Mouse (Mus musculus) spleen, postnatal 4 days (tissue): ENCODE data around the gene Dnttip1.

Experiments used
- DNase-seq, 2 experiments: peaks; one replicate each; pipeline ENCODE4 v3.0.0; 2022; ENCODE audit warnings: low spot score in 2 of 2

Dnttip1 gene

GRCm38 (mm10) chr2:164754105-164754504, 8.3 kb downstream of the Dnttip1 start:
- no peak for DNase-seq

- no peak for DNase-seq
Measured at GRCm38 (mm10) chr2:164754800-164755199, 9.0 kb downstream of the Dnttip1 start.

DNA sequence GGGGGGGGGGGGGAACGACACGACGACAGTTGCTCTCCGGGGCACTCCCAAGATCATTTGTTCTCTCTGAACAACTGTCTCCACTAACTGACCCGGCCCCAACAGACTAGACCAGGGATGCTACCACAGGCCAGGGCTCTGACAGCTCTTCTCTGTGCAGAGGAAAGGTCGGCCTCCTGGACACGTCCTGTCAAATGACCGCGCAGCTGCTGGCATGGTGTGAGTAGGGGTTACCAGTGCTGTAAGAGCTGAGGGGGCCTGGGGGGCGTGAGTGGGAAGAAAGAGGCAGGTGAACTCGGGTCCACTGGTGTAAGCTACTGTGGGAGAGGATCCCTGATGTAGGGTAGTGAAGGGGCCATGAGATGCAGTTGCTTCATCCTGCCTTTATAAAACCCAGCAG, 12.1 kb downstream of the Dnttip1 start:
- no peak for DNase-seq

DNA sequence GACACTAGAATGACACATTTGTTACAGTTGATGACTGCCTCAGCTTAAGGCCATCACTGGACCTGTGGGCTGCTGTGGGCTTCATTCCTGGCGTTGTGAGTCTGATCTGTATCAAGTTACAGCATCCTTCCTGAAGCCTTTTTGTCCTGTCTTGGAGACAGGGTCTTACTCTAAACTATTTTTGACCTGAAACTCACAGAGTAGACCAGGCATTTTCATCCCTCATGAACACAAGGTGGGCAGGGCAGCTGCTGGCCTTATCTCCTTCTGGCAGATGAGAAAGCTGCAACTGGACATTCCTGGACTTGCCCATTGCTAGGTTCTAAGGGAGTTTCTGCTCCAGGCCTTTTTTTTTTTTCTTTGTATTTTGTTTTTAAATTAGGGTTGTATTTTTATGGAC, 12.9 kb downstream of the Dnttip1 start:
- peak; percentile 62 to 65 for DNase-seq

GRCm38 (mm10) chr2:164760059-164760833, 14.5 kb downstream of the Dnttip1 start:
- DNase-seq = peak; percentile 61 to 68

GRCm38 (mm10) chr2:164761502-164761901, 15.7 kb downstream of the Dnttip1 start:
- DNase-seq = peak; percentile 70 to 77

DNA sequence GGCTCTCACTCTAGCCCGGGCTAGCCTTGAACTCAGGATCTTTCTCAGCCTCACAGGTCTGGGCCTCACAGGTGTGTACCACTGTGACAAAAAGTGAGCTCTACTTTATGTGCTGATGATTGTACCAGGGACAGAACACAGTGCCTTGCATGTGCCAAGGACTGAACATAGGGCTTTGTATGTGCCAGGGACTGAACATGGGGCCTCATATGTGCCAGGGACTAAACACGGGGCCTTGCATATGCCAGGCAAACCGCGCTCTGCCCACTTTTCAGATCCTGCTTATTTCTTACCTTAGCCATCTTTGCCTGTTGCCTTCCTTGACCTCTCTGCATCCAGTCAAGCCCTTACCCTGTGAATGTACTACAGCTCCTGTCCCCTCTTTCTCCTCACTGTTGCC, 16.2 kb downstream of the Dnttip1 start:
- DNase-seq = peak in 1 of 2 experiments; percentile 64

DNA sequence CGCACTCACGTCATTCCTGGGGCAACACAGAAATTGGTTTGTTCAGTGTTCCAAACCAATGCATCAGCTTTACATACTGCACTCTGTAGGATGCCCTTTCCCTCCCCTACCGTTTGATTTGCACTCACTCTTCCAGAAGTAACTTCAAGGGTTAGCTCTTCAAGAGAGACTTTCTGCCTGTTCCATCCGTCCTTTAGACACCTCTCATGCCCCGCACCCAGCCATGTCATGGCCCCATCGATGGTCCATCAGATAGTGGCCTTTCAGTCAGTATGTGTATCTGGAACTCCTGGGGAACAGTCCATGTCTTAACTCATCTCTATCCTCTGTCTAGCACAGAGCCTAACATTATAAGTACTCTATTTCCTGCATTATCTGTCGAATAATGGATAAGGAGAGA, 16.8 kb downstream of the Dnttip1 start:
- no peak for DNase-seq

DNA sequence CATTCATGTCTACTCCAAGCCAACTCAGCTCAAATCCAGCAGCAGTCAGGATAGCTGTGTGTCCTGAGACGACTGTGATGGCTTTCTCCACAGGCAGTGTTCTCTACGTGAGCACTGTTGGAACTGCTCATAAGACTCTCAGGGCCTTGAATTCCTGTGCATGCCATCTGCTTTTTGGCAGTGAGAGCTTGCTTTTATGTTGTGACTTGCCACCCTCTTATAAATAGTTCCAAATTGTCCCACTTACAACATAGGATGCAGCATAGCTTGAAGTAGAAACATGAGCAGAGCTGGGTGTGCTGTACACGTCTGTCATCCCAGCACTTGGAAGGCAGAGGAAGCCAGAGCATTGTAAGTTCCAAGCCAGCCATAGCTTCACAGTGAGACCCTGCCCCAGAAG, 20.1 kb downstream of the Dnttip1 start:
- no peak for DNase-seq

DNA sequence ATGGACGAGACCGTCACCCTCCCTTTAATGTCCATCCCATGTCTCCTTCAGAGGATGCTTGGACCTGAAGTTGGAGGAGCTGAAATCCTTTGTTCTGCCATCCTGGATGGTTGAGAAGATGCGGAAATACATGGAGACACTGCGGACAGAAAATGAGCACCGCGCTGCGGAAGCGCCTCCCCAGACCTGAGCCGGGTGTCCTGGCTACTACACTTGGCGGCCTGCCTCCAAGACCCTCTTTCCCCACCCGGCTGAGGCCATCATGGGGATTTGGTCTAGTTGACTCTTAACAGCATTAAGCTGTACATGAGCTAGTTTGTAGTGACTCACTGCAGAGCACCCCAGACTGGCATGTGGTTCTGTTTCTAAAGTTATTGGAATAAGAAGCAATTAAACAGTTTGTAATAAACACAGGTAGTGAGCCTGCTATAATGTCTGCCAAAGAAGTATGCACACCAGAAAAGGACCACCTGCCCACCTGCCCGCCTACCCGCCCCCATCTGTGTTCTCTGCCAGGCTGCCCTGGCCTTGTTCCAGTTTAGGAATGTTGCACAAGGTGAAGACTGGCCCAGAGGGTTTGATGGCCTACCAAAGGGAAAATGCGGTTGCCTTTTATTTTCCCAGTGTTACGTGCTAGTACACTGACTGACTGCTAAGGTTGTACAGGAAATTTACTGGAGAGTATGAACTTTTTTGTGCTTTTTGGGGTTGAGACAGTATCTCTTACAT, 22.2 kb downstream of the Dnttip1 start:
- peak in 1 of 2 experiments; percentile 62 for DNase-seq

DNA sequence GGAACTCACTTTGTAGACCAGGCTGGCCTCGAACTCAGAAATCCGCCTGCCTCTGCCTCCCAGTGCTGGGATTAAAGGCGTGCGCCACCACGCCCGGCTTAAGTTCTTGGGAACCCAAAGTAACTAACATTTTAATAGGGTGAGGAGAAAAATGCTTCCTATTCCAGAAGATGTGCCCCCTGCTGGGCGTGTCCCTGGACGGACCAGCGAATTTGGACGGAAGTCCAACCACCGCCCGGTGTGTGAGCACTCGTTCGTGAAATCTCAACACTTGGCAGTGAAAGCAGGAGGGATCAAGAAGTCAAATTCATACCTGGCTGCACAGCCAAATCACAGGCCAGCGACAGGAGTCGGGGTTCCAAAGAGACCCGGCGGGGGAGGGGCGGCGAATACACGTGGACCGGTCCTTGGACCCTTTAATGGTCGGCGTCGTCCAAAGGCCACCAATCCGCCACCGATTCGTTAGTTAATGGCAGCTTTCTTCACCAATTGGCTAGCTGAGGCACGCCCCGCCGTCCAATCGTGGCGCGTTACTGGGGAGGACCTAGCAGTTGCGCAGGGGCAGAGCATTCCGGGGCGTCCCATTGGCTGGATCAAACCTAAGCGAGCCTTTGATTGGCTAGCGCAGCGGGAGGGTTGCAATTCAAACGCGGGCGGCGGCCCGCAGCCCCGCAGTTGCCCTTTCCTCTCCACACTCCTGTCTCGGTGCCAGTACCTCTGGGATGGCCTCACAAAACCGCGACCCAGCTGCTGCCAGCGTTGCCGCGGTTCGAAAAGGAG, 23.7 kb downstream of the Dnttip1 start, which contains the start of gene Ube2c:
Ube2c (plus strand) TSS at position 641 of the 780 bp plus-strand sequence.
- peak; percentile 98 for DNase-seq

DNA sequence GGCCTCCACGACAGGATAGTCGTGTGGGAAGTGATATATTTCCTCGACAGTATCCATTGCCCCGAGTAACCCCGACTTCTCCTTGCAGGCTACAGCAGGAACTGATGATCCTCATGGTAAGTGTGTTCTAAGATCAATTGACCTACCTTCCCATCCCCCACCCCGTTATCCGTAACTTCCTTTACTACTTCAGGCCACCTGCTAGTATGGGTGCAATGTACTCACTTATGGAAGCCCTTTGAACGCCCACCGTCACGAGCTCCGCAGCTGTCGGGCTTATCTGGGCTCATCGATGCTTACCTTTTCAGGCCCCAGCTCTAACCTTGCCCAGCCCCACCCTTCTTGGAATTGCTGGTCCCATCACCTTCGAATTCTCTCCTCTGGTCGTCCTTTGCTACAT, 24.5 kb downstream of the Dnttip1 start:
- peak in 1 of 2 experiments; percentile 62 for DNase-seq

- peak in 1 of 2 experiments; percentile 61 for DNase-seq
Measured at GRCm38 (mm10) chr2:164771123-164771522, 25.3 kb downstream of the Dnttip1 start.

- peak in 1 of 2 experiments; percentile 63 for DNase-seq
Measured at GRCm38 (mm10) chr2:164773229-164773988, 27.6 kb downstream of the Dnttip1 start.

GRCm38 (mm10) chr2:164773989-164774364, 28.2 kb downstream of the Dnttip1 start:
- DNase-seq = no peak

DNA sequence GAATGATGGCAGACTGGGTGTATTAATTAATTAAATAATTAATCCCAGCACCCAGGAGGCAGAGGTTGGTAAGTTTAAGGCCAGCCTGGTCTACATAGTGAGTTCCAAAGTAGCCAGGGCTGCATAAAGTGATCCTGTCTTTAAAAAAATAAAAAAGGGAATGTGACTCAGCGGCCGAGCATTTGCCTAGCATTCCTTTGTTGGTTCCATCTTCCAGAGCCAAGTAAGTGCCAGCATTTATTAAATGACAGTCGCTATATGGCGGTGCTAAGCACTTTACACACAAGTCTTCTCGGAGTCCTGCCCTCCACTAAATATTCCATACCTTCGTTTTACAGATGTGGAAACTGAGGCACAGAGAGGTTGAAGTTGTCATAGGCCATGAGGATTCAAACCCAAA, 30.3 kb downstream of the Dnttip1 start:
- no peak for DNase-seq

DNA sequence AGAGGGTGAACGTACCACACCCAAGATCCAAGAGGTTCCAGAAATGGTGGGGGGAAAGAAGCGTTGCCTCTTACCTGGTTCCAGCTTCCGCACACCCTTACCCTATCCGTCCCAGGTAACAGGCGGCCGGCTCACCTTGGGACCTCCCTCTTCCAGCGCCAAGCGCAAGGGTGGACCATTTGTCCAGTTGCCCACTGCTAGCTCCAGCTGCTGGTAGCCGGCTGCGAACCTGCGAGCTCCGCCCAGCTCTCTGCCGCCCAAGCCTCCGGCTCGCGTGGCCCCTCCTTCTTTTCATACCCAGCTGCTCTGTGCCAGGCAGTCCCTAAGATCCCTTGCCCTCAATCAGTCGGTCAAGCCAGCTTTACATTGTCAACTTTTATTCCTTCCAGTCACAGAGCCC, 31.0 kb downstream of the Dnttip1 start:
- no peak for DNase-seq

GRCm38 (mm10) chr2:164777246-164778014, 31.6 kb downstream of the Dnttip1 start:
- no peak for DNase-seq

GRCm38 (mm10) chr2:164778015-164778287, 32.2 kb downstream of the Dnttip1 start:
- no peak for DNase-seq

- DNase-seq = no peak
Measured at GRCm38 (mm10) chr2:164778809-164779208, 33.0 kb downstream of the Dnttip1 start.
